Mouse (Mus musculus) G1E (cell line): ENCODE measurements around the gene Tdp2. TPM values are rescaled to one million over a fixed set of nuclear protein-coding genes. Genes with fewer than 3 reads are reported as not detected.

Experiments used
- ATAC-seq: 2 replicates; pipeline ENCODE4 v1.8.0; 2016; ENCODE audit warnings: mild to moderate bottlenecking; ENCODE audit not compliant: insufficient number of reproducible peaks, poor library complexity, low FRiP score, severe bottlenecking; ENCODE audit errors: extremely low read depth
- DNase-seq: peaks from one replicate; pipeline ENCODE4 v3.0.0; 2012; ENCODE audit warnings: low spot score
- H3K27me3 ChIP-seq: 2 replicates; pipeline ENCODE4 v1.6.1; 2012; ENCODE audit warnings: mild to moderate bottlenecking, low read length, inconsistent platforms; ENCODE audit not compliant: insufficient read depth
- H3K36me3 ChIP-seq: replicated peaks from 2 replicates; pipeline ENCODE3; 2012; ENCODE audit warnings: mild to moderate bottlenecking, inconsistent platforms
- H3K4me1 ChIP-seq: 2 replicates; pipeline ENCODE4 v1.6.1; 2012; ENCODE audit warnings: low read depth, low read length, inconsistent platforms, mixed read lengths; ENCODE audit not compliant: insufficient read depth
- H3K4me3 ChIP-seq: 2 replicates; pipeline ENCODE4 v1.5.1; 2012; ENCODE audit warnings: low read depth, mild to moderate bottlenecking, inconsistent platforms, low read length, moderate library complexity, mixed read lengths
- H3K9me3 ChIP-seq: replicated peaks from 2 replicates; pipeline ENCODE4 v1.6.1; 2012; ENCODE audit warnings: inconsistent platforms
- CTCF ChIP-seq: IDR thresholded peaks from 2 replicates; pipeline ENCODE4 v1.5.1; 2012; ENCODE audit warnings: low read depth, low read length, inconsistent platforms, mixed read lengths
- GATA1 ChIP-seq: IDR thresholded peaks from 2 replicates; pipeline ENCODE4 v1.6.1; 2012; ENCODE audit warnings: borderline replicate concordance, low read length, inconsistent platforms, mixed read lengths
- GATA2 ChIP-seq: IDR thresholded peaks from 2 replicates; pipeline ENCODE4 v1.6.1; 2012; ENCODE audit warnings: low read depth, low read length, inconsistent platforms, borderline replicate concordance
- POLR2AphosphoS5 ChIP-seq: IDR thresholded peaks from 2 replicates; pipeline ENCODE4 v1.6.1; 2012; ENCODE audit warnings: low read depth, low read length, inconsistent platforms; ENCODE audit not compliant: insufficient replicate concordance
- TAL1 ChIP-seq: conservative IDR thresholded peaks from 2 replicates; pipeline ENCODE4 v1.6.1; 2012; ENCODE audit warnings: low read depth, low read length, inconsistent platforms, mixed read lengths
- polyA plus RNA-seq: library from polyadenylated mRNA; stranded (reverse); fragments of >175 nt; gene quantifications from 2 replicates; pipeline ENCODE4 v1.2.3, GENCODE M21; 2012
- total RNA-seq, 2 experiments: library from RNA; stranded (forward) in 1 of 2; stranded (reverse) in 1 of 2; fragments of 200-1000 nt in 1 of 2; fragments of >200 nt in 1 of 2; fragmentation: Nextera tagmentation in 1 of 2; gene quantifications; 2 replicates each; pipeline ENCODE4 v1.2.3; 2014 to 2017

Gene Tdp2
- total and polyA plus RNA-seq, 3 experiments, result 49.6 to 89.3 (median 84.6) TPM

DNA sequence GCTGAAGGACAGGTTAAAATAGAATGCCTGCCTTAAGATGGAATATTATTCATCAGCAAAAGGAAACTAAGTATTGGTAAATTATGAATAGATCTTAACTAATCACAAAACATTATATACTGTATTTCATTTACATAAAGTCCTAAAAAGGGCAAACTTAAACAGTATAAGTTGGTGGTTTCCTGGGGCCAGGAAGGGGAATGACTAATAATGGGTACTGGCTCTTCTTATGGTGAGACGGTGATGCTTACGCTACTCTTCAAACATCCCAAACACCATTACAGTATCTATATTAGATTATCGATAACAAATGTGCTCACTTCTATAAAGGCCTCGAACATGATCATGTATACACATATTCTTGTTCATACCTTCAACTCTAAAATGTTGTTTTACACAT is 32.8 kb upstream of the Tdp2 start:
- Histone ChIP-seq H3K27me3 (peaks cover 7% of the 10 kb centered on the region; the same call in 1 of the 2 replicates), H3K9me3 (no peaks in the 10 kb centered on the region), H3K4me1 (peaks cover 10% of the 10 kb centered on the region), H3K36me3 (no peaks in the 10 kb centered on the region), H3K4me3 (no peak overlapping the region)
- DNase-seq (no peak), ATAC-seq (no peak)
- TF ChIP-seq CTCF (no peak), TAL1 (no peak), GATA1 (no peak), GATA2 (no peak), POLR2AphosphoS5 (no peak)

DNA sequence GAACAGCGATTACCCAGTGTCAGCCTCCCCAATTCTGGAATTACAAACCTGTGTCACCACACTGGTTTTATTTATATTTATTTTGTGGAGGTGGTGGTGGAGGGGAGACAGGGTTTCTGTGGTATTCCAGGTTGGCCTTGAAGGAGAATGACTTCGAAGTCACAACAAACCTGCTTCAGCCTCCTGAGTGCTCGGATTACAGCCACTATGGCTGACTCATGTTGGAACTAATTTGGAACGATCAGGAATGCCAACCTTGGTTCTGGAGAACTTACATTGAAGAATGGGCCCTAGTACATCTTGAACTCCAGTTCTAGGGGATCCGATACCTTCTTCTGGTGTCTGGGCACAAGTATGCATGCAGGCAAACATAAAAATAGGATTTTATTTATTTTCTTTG is 32.1 kb upstream of the Tdp2 start:
- Histone ChIP-seq H3K4me1 (peaks cover 13% of the 10 kb centered on the region), H3K4me3 (no peak overlapping the region; the same call in 1 of the 2 replicates), H3K27me3 (peaks cover under 1% of the 10 kb centered on the region; the same call in 1 of the 2 replicates), H3K36me3 (no peaks in the 10 kb centered on the region), H3K9me3 (no peaks in the 10 kb centered on the region)
- no peak for DNase-seq
- ATAC-seq, result no peak
- TF ChIP-seq GATA2, result no peak
- no peak for TF ChIP-seq GATA1
- TF ChIP-seq POLR2AphosphoS5, result no peak
- TF ChIP-seq CTCF, result no peak
- TF ChIP-seq TAL1, result no peak

DNA sequence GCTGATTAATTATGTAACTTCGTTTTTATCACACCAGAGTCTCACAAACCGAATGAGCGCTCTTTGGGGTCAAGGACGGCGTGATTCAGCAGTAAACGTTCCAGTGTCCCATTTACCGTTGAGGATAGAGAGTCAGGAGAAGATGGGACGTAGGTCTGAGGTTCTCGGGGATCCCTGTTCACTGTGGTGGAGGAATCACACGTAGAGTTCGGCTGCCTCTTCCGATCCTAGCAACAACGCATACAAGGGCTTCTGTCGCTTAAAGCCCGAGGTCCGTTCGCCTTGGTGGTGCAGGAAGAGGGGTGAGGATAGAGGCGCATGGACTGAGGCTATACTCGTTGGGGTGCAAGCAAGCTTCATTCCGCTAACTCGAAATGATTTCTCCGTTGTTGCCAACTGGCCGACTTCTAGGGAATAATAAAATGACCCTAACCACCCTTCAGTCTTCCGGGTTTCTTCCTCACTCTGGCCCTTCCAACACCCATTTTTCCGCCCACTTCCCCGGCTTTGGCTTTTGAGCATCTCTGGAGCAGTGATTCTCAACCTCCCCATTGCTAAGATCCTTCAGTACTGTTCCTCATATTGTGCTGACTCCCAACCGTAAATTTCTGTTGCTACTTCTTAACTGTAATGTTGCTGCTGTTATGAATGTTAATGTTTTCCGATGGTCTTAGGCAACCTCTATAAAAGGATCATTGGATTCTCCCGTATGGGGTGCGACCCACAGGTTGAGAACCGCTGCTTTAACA is 31.4 kb upstream of the Tdp2 start:
- Histone ChIP-seq H3K4me3 (peak overlapping the region; percentile 95), H3K27me3 (no peaks in the 10 kb centered on the region), H3K4me1 (peaks cover 18% of the 10 kb centered on the region), H3K36me3 (peaks cover 6% of the 10 kb centered on the region), H3K9me3 (no peaks in the 10 kb centered on the region)
- TF ChIP-seq TAL1 (no peak), GATA2 (no peak), GATA1 (no peak), CTCF (no peak), POLR2AphosphoS5 (no peak)
- ATAC-seq (0 out of 2 replicates have a peak, but pooled peaks have one; percentile 1), DNase-seq (peak; percentile 27)

DNA sequence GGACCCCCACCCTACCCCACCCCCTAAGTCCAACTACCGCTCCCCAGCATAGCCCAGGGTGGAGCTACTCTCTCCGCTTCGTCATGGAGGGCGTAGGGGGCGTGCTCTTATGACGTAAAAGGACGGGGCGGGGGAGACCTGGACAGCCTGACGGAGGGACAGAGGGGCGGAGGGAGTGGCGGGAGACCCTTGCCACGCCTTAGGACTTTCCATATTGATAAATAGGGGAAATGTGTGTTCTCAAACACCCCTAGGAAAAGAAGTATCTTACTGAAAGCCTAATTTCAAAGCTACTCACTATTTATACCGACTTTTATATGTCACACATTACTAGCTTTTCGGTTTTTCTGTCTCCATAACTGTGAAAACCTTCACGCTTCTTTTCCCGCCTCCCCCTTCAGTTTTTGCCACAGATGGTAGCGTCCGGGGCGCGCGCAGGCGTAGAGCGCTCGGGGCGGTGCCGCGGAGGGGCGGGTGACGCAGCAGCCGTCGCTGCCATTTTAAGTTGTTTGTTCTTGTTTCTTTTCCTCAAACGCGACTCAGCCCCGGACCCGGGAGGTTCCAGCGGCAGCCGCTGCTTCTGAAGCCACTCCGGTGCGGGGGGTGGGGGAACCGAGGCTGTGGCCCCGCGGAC is 30.7 kb upstream of the Tdp2 start:
- DNase-seq (peak; percentile 84), ATAC-seq (peak; percentile 94)
- Histone ChIP-seq H3K27me3 (no peaks in the 10 kb centered on the region), H3K4me1 (peaks cover 23% of the 10 kb centered on the region), H3K9me3 (no peaks in the 10 kb centered on the region), H3K4me3 (peak overlapping the region; percentile 95), H3K36me3 (peaks cover 12% of the 10 kb centered on the region)
- TF ChIP-seq POLR2AphosphoS5, result peak; percentile 92; the same call in 1 of the 2 replicates
- no peak for TF ChIP-seq GATA2
- TF ChIP-seq CTCF, result no peak

DNA sequence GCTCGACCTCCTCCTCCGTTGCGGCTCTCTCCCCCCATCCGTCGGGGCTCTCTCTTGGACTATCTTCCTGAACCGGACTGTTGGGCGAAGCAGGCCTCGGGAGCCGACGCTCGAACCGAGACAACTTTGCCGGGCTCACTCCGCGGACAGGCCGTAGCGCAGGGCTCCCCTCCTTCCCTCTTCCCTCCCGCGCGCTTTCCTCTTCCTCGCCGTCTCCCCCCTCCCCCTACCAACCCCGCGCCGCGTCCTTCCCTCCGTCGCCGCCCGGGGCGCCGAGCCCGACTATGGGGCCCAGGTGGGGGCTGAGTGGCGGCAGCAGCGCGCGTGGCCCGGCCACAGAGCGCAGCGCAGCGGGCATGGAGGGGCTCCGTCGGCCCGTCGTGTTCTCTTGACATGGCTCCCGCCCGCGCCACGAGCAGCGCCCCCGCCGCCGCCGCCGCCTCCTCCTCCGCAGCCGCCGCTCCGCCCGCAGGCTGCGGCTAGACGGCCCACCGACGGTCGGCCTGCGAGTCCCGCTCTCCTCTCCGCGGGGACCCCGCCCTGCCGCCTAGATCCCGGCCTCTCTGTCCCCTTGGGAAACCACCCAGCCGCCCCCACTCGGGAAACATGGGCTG is 30.1 kb upstream of the Tdp2 start, which contains the start of gene BC005537:
BC005537 (plus strand) TSS at position 350 of the 614 bp plus-strand sequence.
- Histone ChIP-seq H3K9me3 (no peaks in the 10 kb centered on the region), H3K4me3 (peak within 1 kb of the TSS; percentile 95), H3K36me3 (peaks cover 18% of the 10 kb centered on the region), H3K27me3 (no peaks in the 10 kb centered on the region), H3K4me1 (peaks cover 25% of the 10 kb centered on the region)
- ATAC-seq, result no peak
- DNase-seq, result peak; percentile 62
- no peak for TF ChIP-seq TAL1
- no peak for TF ChIP-seq CTCF
- no peak for TF ChIP-seq GATA1
- no peak for TF ChIP-seq GATA2
- peak; percentile 10 for TF ChIP-seq POLR2AphosphoS5

DNA sequence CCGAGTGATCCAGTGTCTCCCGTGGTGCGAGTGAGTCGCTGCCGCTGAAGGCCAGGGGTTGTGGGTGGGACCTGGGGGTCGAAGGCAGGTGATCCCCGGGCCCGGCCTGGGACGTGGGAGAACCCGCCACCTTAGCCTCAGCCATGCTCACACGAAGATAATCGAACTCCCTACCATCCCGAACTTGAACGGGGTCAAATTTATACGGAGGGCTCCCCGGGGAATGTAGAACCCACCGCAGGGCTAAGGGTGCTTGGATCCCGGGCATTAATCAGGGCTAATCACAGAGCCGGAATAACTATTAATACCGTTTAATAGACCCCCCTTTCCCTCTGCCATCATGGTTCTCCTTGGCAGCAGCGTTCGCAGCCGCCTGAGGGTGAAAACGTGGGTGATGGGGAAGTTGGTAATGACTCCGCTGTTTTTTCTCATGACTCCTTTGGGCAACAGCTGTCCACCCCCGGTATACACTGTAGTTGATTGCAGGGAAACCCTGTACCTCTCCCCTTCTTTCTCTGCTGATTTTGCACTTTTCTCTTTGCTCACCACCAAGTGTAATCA is 29.3 kb upstream of the Tdp2 start:
- H3K4me1 ChIP-seq, result peaks cover 28% of the 10 kb centered on the region
- H3K27me3 ChIP-seq, result no peaks in the 10 kb centered on the region
- no peaks in the 10 kb centered on the region for H3K9me3 ChIP-seq
- peak overlapping the region; percentile 95 for H3K4me3 ChIP-seq
- DNase-seq (peak; percentile 66), ATAC-seq (peak; percentile 43)
- TF ChIP-seq GATA2 (no peak), TAL1 (no peak), CTCF (no peak), GATA1 (no peak), POLR2AphosphoS5 (no peak)
- H3K36me3 ChIP-seq, result peaks cover 23% of the 10 kb centered on the region
